Mouse (Mus musculus): ENCODE measurements around the gene Tmem209. TPM values are rescaled to one million over a fixed set of nuclear protein-coding genes. Genes with fewer than 3 reads are reported as not detected.
A peak's percentile ranks its signal among the peaks of the same experiment; 100 is the strongest.

Gene Tmem209
- polyA plus RNA-seq, 1 experiment: 12.7 TPM

DNA sequence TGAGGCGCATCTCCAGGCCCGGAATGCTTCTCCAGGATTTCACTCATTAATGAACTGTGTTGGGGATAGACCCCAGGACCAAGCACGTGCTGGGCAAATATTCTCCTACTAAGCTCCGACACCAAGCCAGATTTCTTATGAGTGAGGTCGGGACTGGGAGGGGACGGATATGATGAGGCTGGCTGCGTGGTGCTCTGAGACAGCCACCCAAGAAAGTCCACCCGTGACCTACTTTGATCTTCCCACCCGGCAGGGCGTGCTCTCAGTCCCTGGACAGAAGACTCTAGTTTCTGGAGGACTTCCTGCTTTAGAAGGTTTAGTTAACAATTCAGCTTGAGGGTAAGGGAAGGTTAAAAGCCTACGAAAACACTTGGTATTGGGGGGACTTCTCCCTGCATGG is 44.0 kb downstream of the Tmem209 start:
- Histone ChIP-seq H3K27ac (ENCODE audit: control insufficient read depth, insufficient read depth, low read depth, low read length, poor library complexity) (no peak overlapping the region), H3K4me3 (replicated peaks; ENCODE audit: control insufficient read depth, low read depth, low read length) (no peak overlapping the region), H3K4me1 (ENCODE audit: control insufficient read depth, insufficient read depth, low read length) (no peaks in the 10 kb centered on the region)
- TF ChIP-seq POLR2A (IDR thresholded peaks at IDR 0.05; ENCODE audit: borderline replicate concordance, control insufficient read depth, low read depth, low read length) (no peak), CTCF (IDR thresholded peaks at IDR 0.05; ENCODE audit: control insufficient read depth, insufficient read depth, low read length) (no peak)
- 77% methylated on average over 11 of the region's 11 CpGs for whole genome bisulfite sequencing

DNA sequence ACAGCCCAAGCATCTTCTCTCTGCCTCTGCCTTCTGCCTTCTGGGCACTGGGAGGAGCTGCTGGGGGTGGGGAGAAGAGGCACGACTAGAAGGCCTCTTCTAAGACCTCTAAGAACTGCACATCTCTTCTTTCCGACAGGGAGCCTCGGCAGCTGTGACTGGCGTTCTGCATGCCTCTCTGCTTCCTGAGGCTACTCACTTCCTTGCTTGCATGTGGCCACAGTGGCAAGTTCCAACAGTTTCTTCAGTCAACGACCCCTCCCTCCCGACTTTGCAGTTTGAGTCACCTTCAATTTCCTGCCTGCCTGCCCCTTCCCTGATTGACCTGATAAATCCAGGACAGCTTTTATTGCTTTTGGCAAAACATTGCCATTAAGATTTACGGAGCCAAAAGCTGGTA is 46.8 kb downstream of the Tmem209 start:
- Histone ChIP-seq H3K4me3 (replicated peaks; ENCODE audit: control insufficient read depth, low read depth, low read length) (no peak overlapping the region), H3K27ac (ENCODE audit: control insufficient read depth, insufficient read depth, low read depth, low read length, poor library complexity) (no peak overlapping the region), H3K4me1 (ENCODE audit: control insufficient read depth, insufficient read depth, low read length) (no peaks in the 10 kb centered on the region; the same call in 1 of the 2 replicates)
- TF ChIP-seq CTCF (IDR thresholded peaks at IDR 0.05; ENCODE audit: control insufficient read depth, insufficient read depth, low read length) (no peak), POLR2A (IDR thresholded peaks at IDR 0.05; ENCODE audit: borderline replicate concordance, control insufficient read depth, low read depth, low read length) (no peak)
- WGBS: 23% methylated on average over 7 of the region's 7 CpGs

DNA sequence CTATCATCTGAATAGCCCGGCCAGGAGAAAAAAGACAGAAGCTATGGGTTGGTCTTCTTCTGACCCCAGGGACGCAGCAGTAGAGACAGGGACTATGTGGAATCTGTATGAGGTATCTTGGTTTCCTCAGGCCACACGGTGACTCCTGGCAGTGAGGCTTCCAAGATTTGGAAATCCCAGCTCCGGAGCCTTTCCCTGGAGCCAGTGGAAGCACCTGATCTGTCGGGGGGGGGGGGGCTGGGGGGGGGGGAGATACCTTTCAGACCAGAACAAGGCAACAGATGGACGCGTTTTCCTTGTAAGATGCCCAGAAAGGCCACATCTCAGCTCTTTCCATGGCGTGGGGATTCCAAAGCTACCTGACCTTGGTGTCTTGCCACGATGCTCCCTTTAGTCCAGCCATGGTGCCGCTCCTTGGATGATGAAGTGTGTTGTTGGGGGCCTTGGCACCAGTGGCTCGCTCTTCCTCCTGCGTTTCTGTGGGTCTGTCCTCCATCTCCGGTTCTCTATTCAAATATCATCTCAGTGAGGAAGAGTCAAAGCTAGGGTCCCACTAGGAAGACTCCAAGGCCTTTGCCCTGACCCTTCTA is 47.7 kb downstream of the Tmem209 start:
- 78% methylated on average over 13 of the region's 13 CpGs for WGBS

DNA sequence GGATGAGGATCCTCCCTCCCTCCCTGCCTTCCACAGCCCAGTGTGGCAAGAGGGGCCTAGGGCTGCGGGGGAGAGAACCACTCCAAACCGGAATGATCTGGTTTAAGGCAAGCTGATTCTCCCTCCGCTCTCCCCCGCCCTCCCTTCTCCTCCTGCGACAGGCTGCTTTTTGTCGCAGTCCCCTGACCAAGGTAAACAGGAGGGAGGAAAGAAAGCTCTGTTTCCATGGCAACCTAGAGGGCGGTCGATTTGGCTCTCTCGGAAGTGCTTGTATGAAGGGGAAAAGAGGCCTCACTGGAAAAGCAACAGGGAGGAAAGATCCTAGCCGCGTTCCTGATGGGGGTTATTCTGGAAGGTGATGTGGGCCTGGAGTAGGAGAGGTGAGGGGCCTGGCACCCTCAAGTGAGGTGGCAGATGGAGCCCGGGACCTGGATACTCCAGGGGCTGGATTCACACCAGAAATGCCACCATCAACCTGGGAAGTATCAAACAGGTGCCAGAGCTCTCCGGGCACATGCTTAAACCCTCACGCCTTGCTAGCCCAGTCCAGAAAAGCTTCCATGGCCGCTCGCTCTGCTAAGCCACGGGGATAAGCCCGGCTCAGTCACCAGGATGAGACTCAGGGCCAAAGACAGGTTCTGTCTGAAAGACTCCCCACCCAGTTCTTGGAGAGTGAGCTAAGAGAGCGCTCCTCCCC is 48.7 kb downstream of the Tmem209 start:
- no peak for TF ChIP-seq CTCF (IDR thresholded peaks at IDR 0.05; ENCODE audit: control insufficient read depth, insufficient read depth, low read length)
- no peak for TF ChIP-seq POLR2A (IDR thresholded peaks at IDR 0.05; ENCODE audit: borderline replicate concordance, control insufficient read depth, low read depth, low read length)
- no peak overlapping the region for H3K4me3 ChIP-seq (replicated peaks; ENCODE audit: control insufficient read depth, low read depth, low read length)
- WGBS: 33% methylated on average over 19 of the region's 19 CpGs

More for the DNA sequence above, 47.7 kb downstream of the Tmem209 start:
- TF ChIP-seq POLR2A (IDR thresholded peaks at IDR 0.05; ENCODE audit: borderline replicate concordance, control insufficient read depth, low read depth, low read length): no peak
- no peak for TF ChIP-seq CTCF (IDR thresholded peaks at IDR 0.05; ENCODE audit: control insufficient read depth, insufficient read depth, low read length)
- Histone ChIP-seq H3K4me1 (ENCODE audit: control insufficient read depth, insufficient read depth, low read length) (no peaks in the 10 kb centered on the region; the same call in 1 of the 2 replicates), H3K27ac (ENCODE audit: control insufficient read depth, insufficient read depth, low read depth, low read length, poor library complexity) (no peak overlapping the region), H3K4me3 (replicated peaks; ENCODE audit: control insufficient read depth, low read depth, low read length) (no peak overlapping the region)

DNA sequence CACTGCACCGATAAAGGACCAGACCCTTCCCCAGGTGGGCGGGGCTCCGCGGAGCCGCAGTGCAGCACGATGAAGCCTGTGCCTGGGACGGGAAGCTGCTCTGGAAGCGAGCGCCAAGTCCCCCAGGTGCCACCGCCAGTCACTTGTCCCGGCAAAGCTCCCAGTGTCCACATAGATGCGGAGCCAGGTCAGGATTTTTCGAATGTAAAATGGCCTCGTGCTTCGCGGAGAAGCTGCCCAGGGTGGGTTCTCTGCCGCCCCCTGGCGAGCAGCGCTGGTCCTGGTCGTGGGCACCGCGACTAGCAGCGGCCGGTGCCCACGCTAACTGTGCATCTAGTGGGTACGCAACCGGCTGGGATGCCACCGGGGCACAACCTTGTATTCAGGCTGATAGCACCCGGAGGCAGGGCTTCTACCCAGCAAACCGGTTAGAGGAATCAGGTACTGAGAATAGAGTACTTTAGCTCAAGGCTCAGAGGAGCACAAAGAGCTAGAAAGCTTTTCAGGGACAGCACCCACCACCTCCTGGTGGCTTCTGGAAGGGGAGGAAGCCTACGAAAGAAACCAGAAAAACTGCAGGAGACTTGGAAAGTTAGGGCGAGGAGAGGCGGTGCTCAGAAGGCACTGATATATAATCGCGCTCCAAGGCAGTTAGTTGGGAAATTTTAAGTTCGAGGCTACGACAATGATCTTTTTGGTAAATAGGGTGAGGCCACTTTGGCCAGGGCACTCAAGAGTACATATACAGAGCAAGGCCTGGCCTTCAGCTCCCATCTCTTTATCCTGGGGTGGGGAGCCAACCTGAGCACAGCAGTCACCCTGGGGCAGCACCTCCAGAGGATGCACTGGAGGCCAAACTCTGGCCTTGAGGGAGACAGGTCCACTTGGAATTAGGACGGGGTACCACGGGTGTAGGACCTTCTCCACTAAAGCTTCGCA is 49.5 kb downstream of the Tmem209 start:
- peak overlapping the region; percentile 59 for H3K4me3 ChIP-seq (replicated peaks; ENCODE audit: control insufficient read depth, low read depth, low read length)
- no peak overlapping the region for H3K27ac ChIP-seq (ENCODE audit: control insufficient read depth, insufficient read depth, low read depth, low read length, poor library complexity)
- 10% methylated on average over 40 of the region's 40 CpGs for WGBS
- peak; percentile 88 for TF ChIP-seq CTCF (IDR thresholded peaks at IDR 0.05; ENCODE audit: control insufficient read depth, insufficient read depth, low read length)
- no peak for TF ChIP-seq POLR2A (IDR thresholded peaks at IDR 0.05; ENCODE audit: borderline replicate concordance, control insufficient read depth, low read depth, low read length)
- no peaks in the 10 kb centered on the region; the same call in 1 of the 2 replicates for H3K4me1 ChIP-seq (ENCODE audit: control insufficient read depth, insufficient read depth, low read length)

More for the DNA sequence above, 48.7 kb downstream of the Tmem209 start:
- no peaks in the 10 kb centered on the region; the same call in 1 of the 2 replicates for H3K4me1 ChIP-seq (ENCODE audit: control insufficient read depth, insufficient read depth, low read length)
- H3K27ac ChIP-seq (ENCODE audit: control insufficient read depth, insufficient read depth, low read depth, low read length, poor library complexity): no peak overlapping the region

DNA sequence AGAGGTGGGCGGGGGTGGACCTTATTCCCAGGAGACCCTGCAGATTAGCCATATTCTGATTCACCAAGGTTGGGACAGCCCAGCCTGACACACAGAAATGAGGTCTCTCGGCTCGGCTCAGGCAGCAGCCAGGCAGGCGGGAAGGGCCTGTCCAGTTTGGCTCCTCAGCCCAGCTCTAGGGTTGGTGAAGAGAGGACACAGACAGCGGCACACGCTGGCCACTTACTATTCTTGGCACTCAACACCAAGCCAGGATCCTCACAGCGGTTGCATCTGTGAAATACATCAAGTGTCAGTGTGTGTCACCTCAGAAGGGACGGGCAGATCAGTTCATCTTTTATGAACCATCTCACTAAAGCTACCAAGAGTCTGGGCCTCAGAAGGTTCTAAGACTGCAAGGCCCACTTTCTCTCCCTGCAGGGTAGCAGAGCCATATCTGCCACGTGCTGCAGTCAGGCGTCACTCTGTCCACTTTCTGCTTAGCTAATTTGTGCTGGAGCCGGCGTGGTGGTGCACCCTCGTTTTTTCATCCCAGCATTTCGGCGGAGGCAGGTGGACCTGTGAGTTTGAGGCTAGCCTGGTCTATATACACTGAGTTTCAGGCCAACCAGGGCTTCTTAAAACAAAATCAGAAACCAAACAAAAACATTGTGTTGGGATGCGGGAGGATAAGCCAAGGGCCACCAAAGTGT is 50.4 kb downstream of the Tmem209 start:
- no peak for TF ChIP-seq POLR2A (IDR thresholded peaks at IDR 0.05; ENCODE audit: borderline replicate concordance, control insufficient read depth, low read depth, low read length)
- TF ChIP-seq CTCF (IDR thresholded peaks at IDR 0.05; ENCODE audit: control insufficient read depth, insufficient read depth, low read length): no peak
- WGBS: 75% methylated on average over 16 of the region's 16 CpGs
- Histone ChIP-seq H3K27ac (ENCODE audit: control insufficient read depth, insufficient read depth, low read depth, low read length, poor library complexity) (no peak overlapping the region), H3K4me1 (ENCODE audit: control insufficient read depth, insufficient read depth, low read length) (no peaks in the 10 kb centered on the region; the same call in 1 of the 2 replicates), H3K4me3 (replicated peaks; ENCODE audit: control insufficient read depth, low read depth, low read length) (peak overlapping the region; percentile 59)

DNA sequence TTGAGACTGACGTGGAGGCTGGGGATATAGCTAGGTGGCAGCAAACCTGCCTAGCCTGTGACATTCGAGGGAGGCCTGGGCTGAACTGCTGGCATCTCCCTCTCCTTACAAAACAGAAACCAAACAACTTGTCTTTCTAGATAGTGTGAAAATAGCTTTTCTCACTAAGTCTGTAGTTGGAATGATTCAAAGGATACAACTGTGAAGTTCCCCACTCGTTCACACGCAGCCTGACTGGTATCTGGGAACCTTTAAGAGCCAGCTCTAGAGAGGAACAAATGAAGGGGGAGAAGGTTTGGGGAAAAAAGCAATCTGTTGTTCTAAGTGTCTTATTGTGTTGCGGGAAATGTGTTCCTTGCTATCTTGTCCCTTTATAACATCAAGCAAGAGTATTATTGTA is 51.0 kb downstream of the Tmem209 start:
- no peak for TF ChIP-seq POLR2A (IDR thresholded peaks at IDR 0.05; ENCODE audit: borderline replicate concordance, control insufficient read depth, low read depth, low read length)
- no peak for TF ChIP-seq CTCF (IDR thresholded peaks at IDR 0.05; ENCODE audit: control insufficient read depth, insufficient read depth, low read length)
- 85% methylated on average over 5 of the region's 5 CpGs for WGBS
- Histone ChIP-seq H3K27ac (ENCODE audit: control insufficient read depth, insufficient read depth, low read depth, low read length, poor library complexity) (no peak overlapping the region), H3K4me1 (ENCODE audit: control insufficient read depth, insufficient read depth, low read length) (no peaks in the 10 kb centered on the region; the same call in 1 of the 2 replicates), H3K4me3 (replicated peaks; ENCODE audit: control insufficient read depth, low read depth, low read length) (no peak overlapping the region)
